Mouse (Mus musculus) lung, embryonic 16.5 days (tissue): ENCODE results near the gene Fscn3. TPM values are rescaled to one million over a fixed set of nuclear protein-coding genes. Genes with fewer than 3 reads are reported as not detected.

Experiments used
- ATAC-seq: fragments of 200-750 bp; cut with Nextera tagmentation; 2 replicates; pipeline ENCODE4 v1.8.0; 2017; ENCODE audit warnings: low read depth, mild to moderate bottlenecking, moderate library complexity
- H3K27ac ChIP-seq: fragments of 300-500 bp; sonication (generic); 2 replicates; pipeline ENCODE4 v1.5.1; 2014; ENCODE audit warnings: mild to moderate bottlenecking, control low read depth, low read length
- H3K27me3 ChIP-seq: fragments of 300-500 bp; sonication (generic); 2 replicates; pipeline ENCODE4 v1.6.1; 2014; ENCODE audit warnings: low read depth, low read length, mixed read lengths; ENCODE audit not compliant: control insufficient read depth, insufficient read depth
- H3K36me3 ChIP-seq: fragments of 300-500 bp; sonication (generic); 2 replicates; pipeline ENCODE4 v1.6.1; 2014; ENCODE audit warnings: low read length; ENCODE audit not compliant: control insufficient read depth, insufficient read depth
- H3K4me1 ChIP-seq: fragments of 300-500 bp; sonication (generic); replicated peaks from 2 replicates; pipeline ENCODE4 v1.6.1; 2014; ENCODE audit warnings: low read length, mixed read lengths; ENCODE audit not compliant: control insufficient read depth, insufficient read depth
- H3K4me2 ChIP-seq: fragments of 300-500 bp; sonication (generic); 2 replicates; pipeline ENCODE4 v1.6.1; 2014; ENCODE audit warnings: low read depth, low read length, control low read depth
- H3K4me3 ChIP-seq: fragments of 300-500 bp; sonication (generic); 2 replicates; pipeline ENCODE4 v1.5.1; 2014; ENCODE audit warnings: mild to moderate bottlenecking, low read length, control low read depth
- H3K9ac ChIP-seq: fragments of 300-500 bp; sonication (generic); 2 replicates; pipeline ENCODE4 v1.6.1; 2014; ENCODE audit warnings: low read length, control low read depth
- H3K9me3 ChIP-seq: fragments of 300-500 bp; sonication (generic); 2 replicates; pipeline ENCODE4 v1.6.1; 2016; ENCODE audit warnings: low read length; ENCODE audit not compliant: control insufficient read depth
- WGBS: fragments of 180-500 bp; shearing (Covaris S2); extraction: QIAGEN DNeasy Blood & Tissue Kit; methylation state at CpG from one replicate; pipeline ENCODE4 v1.1.7; 2014; 5-methylcytosine and 5-hydroxymethylcytosine counted together
- polyA plus RNA-seq: library from polyadenylated mRNA; unstranded; fragments of >200 nt; fragmentation: Nextera tagmentation; extraction: Ambion mirVana; gene quantifications from 2 replicates; pipeline ENCODE4 v1.2.1, GENCODE M21; 2015

Fscn3 gene
- polyA plus RNA-seq, 1 experiment from 2014 or later: 0.08 TPM

GRCm38 (mm10) chr6:28399791-28400190 is 27.8 kb upstream of the Fscn3 start:
- Histone ChIP-seq H3K27ac (no peak overlapping the region), H3K4me3 (no peak overlapping the region), H3K4me1 (0 out of 2 replicates have a peak, but pooled peaks cover 5% of the 10 kb centered on the region), H3K9ac (no peak overlapping the region), H3K4me2 (no peak overlapping the region), H3K9me3 (0 out of 2 replicates have a peak, but pooled peaks cover 4% of the 10 kb centered on the region), H3K36me3 (no peaks in the 10 kb centered on the region), H3K27me3 (peaks cover 20% of the 10 kb centered on the region)
- WGBS: 89% methylated on average over 4 of the region's 4 CpGs
- no peak for ATAC-seq

GRCm38 (mm10) chr6:28410053-28410452 is 17.5 kb upstream of the Fscn3 start:
- whole genome bisulfite sequencing: 60% methylated on average over 9 of the region's 9 CpGs
- ATAC-seq: no peak
- H3K4me2 ChIP-seq: no peak overlapping the region

GRCm38 (mm10) chr6:28411236-28411635 is 16.4 kb upstream of the Fscn3 start:
- H3K4me3 ChIP-seq: no peak overlapping the region
- H3K4me2 ChIP-seq: no peak overlapping the region
- H3K36me3 ChIP-seq: peaks cover 8% of the 10 kb centered on the region
- ATAC-seq: no peak
- H3K27ac ChIP-seq: no peak overlapping the region
- 67% methylated on average over 2 of the region's 2 CpGs for WGBS
- H3K9me3 ChIP-seq: no peaks in the 10 kb centered on the region
- H3K4me1 ChIP-seq: no peaks in the 10 kb centered on the region
- H3K27me3 ChIP-seq: no peaks in the 10 kb centered on the region
- H3K9ac ChIP-seq: no peak overlapping the region

More at GRCm38 (mm10) chr6:28410053-28410452, 17.5 kb upstream of the Fscn3 start:
- Histone ChIP-seq H3K4me1 (no peaks in the 10 kb centered on the region), H3K27me3 (no peaks in the 10 kb centered on the region), H3K36me3 (no peaks in the 10 kb centered on the region), H3K4me3 (no peak overlapping the region), H3K9ac (no peak overlapping the region), H3K9me3 (no peaks in the 10 kb centered on the region), H3K27ac (no peak overlapping the region)

GRCm38 (mm10) chr6:28416981-28417380 is 10.6 kb upstream of the Fscn3 start:
- H3K9ac ChIP-seq: no peak overlapping the region
- H3K27me3 ChIP-seq: no peaks in the 10 kb centered on the region
- H3K36me3 ChIP-seq: peaks cover 19% of the 10 kb centered on the region
- H3K4me1 ChIP-seq: peaks cover 17% of the 10 kb centered on the region
- ATAC-seq: no peak
- H3K4me3 ChIP-seq: no peak overlapping the region
- no peak overlapping the region for H3K4me2 ChIP-seq
- no peaks in the 10 kb centered on the region for H3K9me3 ChIP-seq
- 69% methylated on average over 4 of the region's 4 CpGs for WGBS
- H3K27ac ChIP-seq: no peak overlapping the region

- Histone ChIP-seq H3K36me3 (peaks cover 19% of the 10 kb centered on the region), H3K4me1 (peaks cover 20% of the 10 kb centered on the region), H3K27me3 (no peaks in the 10 kb centered on the region), H3K27ac (no peak overlapping the region), H3K4me2 (no peak overlapping the region), H3K4me3 (no peak overlapping the region), H3K9ac (no peak overlapping the region), H3K9me3 (no peaks in the 10 kb centered on the region)
- no peak for ATAC-seq
- 81% methylated on average over 14 of the region's 14 CpGs for WGBS
Measured at GRCm38 (mm10) chr6:28418449-28418848, 9.1 kb upstream of the Fscn3 start.

GRCm38 (mm10) chr6:28419673-28420072 is 7.9 kb upstream of the Fscn3 start:
- H3K36me3 ChIP-seq: peaks cover 19% of the 10 kb centered on the region
- no peak overlapping the region for H3K27ac ChIP-seq
- ATAC-seq: no peak
- no peaks in the 10 kb centered on the region for H3K27me3 ChIP-seq
- peaks cover 24% of the 10 kb centered on the region for H3K4me1 ChIP-seq
- no peak overlapping the region for H3K9ac ChIP-seq
- no peaks in the 10 kb centered on the region for H3K9me3 ChIP-seq
- peak overlapping the region; percentile 93 for H3K4me2 ChIP-seq
- no peak overlapping the region for H3K4me3 ChIP-seq
- 53% methylated on average over 2 of the region's 2 CpGs for WGBS

GRCm38 (mm10) chr6:28420361-28420760 is 7.2 kb upstream of the Fscn3 start:
- WGBS: 69% methylated on average over 17 of the region's 17 CpGs
- H3K9me3 ChIP-seq: no peaks in the 10 kb centered on the region
- no peaks in the 10 kb centered on the region for H3K27me3 ChIP-seq
- H3K4me1 ChIP-seq: peaks cover 30% of the 10 kb centered on the region
- H3K4me3 ChIP-seq: peak overlapping the region; percentile 86
- H3K9ac ChIP-seq: peak overlapping the region; percentile 86
- ATAC-seq: no peak
- no peak overlapping the region for H3K27ac ChIP-seq
- peaks cover 16% of the 10 kb centered on the region for H3K36me3 ChIP-seq
- H3K4me2 ChIP-seq: peak overlapping the region; percentile 93

- Histone ChIP-seq H3K27ac (no peak overlapping the region; the same call in 1 of the 2 replicates), H3K9me3 (no peaks in the 10 kb centered on the region), H3K4me2 (peak overlapping the region; percentile 93), H3K4me1 (peaks cover 30% of the 10 kb centered on the region), H3K36me3 (peaks cover 14% of the 10 kb centered on the region), H3K9ac (peak overlapping the region; percentile 86), H3K4me3 (peak overlapping the region; percentile 86), H3K27me3 (no peaks in the 10 kb centered on the region)
- no peak for ATAC-seq
- WGBS: 14% methylated on average over 13 of the region's 13 CpGs
Measured at GRCm38 (mm10) chr6:28420865-28421264, 6.7 kb upstream of the Fscn3 start.

- ATAC-seq: peak; percentile 84
- peaks cover 30% of the 10 kb centered on the region for H3K4me1 ChIP-seq
- peaks cover 16% of the 10 kb centered on the region for H3K36me3 ChIP-seq
- H3K9ac ChIP-seq: peak overlapping the region; percentile 86
- under 1% methylated on average over 27 of the region's 27 CpGs for WGBS
- no peaks in the 10 kb centered on the region for H3K9me3 ChIP-seq
- H3K4me3 ChIP-seq: peak overlapping the region; percentile 86
- H3K27me3 ChIP-seq: no peaks in the 10 kb centered on the region
- peak overlapping the region; percentile 72 for H3K27ac ChIP-seq
- H3K4me2 ChIP-seq: peak overlapping the region; percentile 93
Measured at GRCm38 (mm10) chr6:28421469-28422000, 6.1 kb upstream of the Fscn3 start.
